Mouse (Mus musculus) cortical plate, adult 2 months (tissue): Measurements from ENCODE around the gene Tstd3.

ENCODE experiments used
- CTCF ChIP-seq: fragments of 200-500 bp; IDR thresholded peaks from 2 replicates; pipeline ENCODE4 v1.5.1; 2011; ENCODE audit warnings: mild to moderate bottlenecking, control low read depth, low read length; ENCODE audit not compliant: insufficient read depth; ENCODE audit errors: extremely low read depth
- POLR2A ChIP-seq: fragments of 200-500 bp; IDR thresholded peaks from 2 replicates; pipeline ENCODE4 v1.6.1; 2011; ENCODE audit warnings: mild to moderate bottlenecking, low read length, control low read depth; ENCODE audit not compliant: insufficient read depth; ENCODE audit errors: extremely low read depth

DNA sequence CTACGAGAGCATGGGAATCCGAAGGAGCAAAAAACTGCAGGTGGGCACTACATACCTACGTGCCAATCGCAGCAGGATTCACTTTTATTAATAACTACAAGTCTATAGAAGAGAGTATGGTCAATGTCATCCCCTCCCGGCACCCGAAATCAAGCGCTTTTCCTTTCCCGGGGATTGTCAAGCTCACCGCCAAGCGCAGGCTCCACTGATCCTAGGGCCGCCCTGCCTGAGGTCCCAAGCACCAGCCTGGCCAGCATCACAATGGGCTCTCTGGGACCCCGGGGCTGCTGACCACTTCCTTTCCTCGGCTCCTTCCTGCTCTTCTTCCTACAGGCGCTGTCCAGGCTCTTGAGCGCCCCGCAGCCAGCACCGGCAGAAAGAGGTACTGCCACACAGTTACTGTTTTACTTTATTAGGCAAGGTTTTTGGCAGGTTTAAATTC is at the start of gene Tstd3, which contains the start of gene Usp45:
- TF ChIP-seq CTCF (peak; percentile 62), POLR2A (0 out of 2 replicates have a peak, but pooled peaks have one; percentile 24)
